Mouse (Mus musculus): ENCODE results near the gene Scube2. TPM values are rescaled to one million over a fixed set of nuclear protein-coding genes. Genes with fewer than 3 reads are reported as not detected.

The Scube2 gene
- total and polyA plus RNA-seq, 3 experiments: 0.27 to 0.67 TPM; not detected in 1

DNA sequence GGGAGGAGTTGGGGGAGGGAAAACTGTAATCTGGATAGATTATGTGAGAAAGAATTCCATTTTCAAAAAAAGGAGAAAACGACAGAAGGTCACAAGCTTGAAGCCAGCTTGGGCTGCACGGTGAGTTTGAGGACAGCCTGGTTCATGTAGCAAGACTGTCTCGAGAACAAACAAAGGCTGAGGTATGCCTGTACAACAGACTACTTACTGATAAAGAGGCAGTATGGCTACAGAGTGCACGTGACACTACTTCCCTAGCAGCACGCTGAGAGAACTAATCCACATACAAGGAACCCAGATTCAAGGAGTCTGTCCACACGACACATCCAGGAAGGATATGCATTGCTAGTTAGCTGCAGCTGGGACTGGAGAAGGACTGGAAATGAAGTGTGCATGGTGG, 6.1 kb downstream of the Scube2 start:
- Histone ChIP-seq H3K4me3 (ENCODE audit: control insufficient read depth in 1 of 2, insufficient read depth in 1 of 2, low read depth in 2 of 2, low read length in 2 of 2) (peak overlapping the region; percentile 45 to 57), H3K27ac (ENCODE audit: control insufficient read depth, low read depth, low read length) (peak overlapping the region; percentile 81), H3K36me3 (ENCODE audit: control insufficient read depth in 1 of 2, insufficient read depth in 2 of 2, low read length in 2 of 2) (peaks cover 0 to 19% of the 10 kb centered on the region in 2 experiments; a peak in 2 of 4 replicates), H3K79me2 (ENCODE audit: control insufficient read depth, insufficient read depth, low read length, poor library complexity) (no peaks in the 10 kb centered on the region), H3K4me1 (ENCODE audit: control insufficient read depth in 1 of 2, insufficient read depth in 2 of 2, low read length in 2 of 2) (peaks cover 12 to 33% of the 10 kb centered on the region in 2 experiments), H3K27me3 (ENCODE audit: control insufficient read depth in 1 of 2, insufficient read depth in 2 of 2, low read length in 2 of 2) (peaks cover under 1 to 1% of the 10 kb centered on the region in 2 experiments; a peak in 2 of 4 replicates), H3K9me3 (replicated peaks; ENCODE audit: insufficient read depth, low read length) (no peaks in the 10 kb centered on the region), H3K9ac (ENCODE audit: control insufficient read depth, low read depth, low read length, poor library complexity, severe bottlenecking) (peak overlapping the region; percentile 65)
- peak; percentile 74 for DNase-seq (ENCODE audit: low read depth, low spot score)
- TF ChIP-seq TAL1 (IDR thresholded peaks at IDR 0.05; ENCODE audit: low read length) (no peak), UBTF (IDR thresholded peaks at IDR 0.05; ENCODE audit: borderline replicate concordance, insufficient read depth, low read depth, low read length) (no peak), MYB (IDR thresholded peaks at IDR 0.05; ENCODE audit: low read depth, low read length) (no peak), E2F4 (IDR thresholded peaks at IDR 0.05; ENCODE audit: borderline replicate concordance, low read depth, low read length) (no peak), POLR2AphosphoS2 (IDR thresholded peaks at IDR 0.05; ENCODE audit: low read length) (no peak), KAT2A (conservative IDR thresholded peaks at IDR 0.05; ENCODE audit: low read depth, low read length) (no peak; the same call in 1 of the 2 replicates), MAZ (IDR thresholded peaks at IDR 0.05; ENCODE audit: low read depth, low read length) (no peak), RCOR1 (IDR thresholded peaks at IDR 0.05; ENCODE audit: low read depth, low read length) (0 out of 2 replicates have a peak, but pooled peaks have one; percentile 34), EP300 (IDR thresholded peaks at IDR 0.05; ENCODE audit: low read depth in 1 of 2, low read length in 2 of 2) (peak; percentile 19 to 41; a peak in 1 of 4 replicates), NELFE (IDR thresholded peaks at IDR 0.05; ENCODE audit: low read depth, low read length) (no peak), ETS1 (IDR thresholded peaks at IDR 0.05; ENCODE audit: low read depth, low read length) (0 out of 2 replicates have a peak, but pooled peaks have one; percentile 16), RAD21 (IDR thresholded peaks at IDR 0.05; ENCODE audit: low read depth, low read length) (no peak), ZC3H11A (IDR thresholded peaks at IDR 0.05; ENCODE audit: low read depth, low read length) (no peak), ZKSCAN1 (IDR thresholded peaks at IDR 0.05; ENCODE audit: low read depth, low read length) (0 out of 2 replicates have a peak, but pooled peaks have one; percentile 4), ZNF384 (IDR thresholded peaks at IDR 0.05; ENCODE audit: low read depth, low read length) (no peak), MYC (IDR thresholded peaks at IDR 0.05; ENCODE audit: low read depth, low read length) (peak; percentile 87), TCF12 (IDR thresholded peaks at IDR 0.05; ENCODE audit: low read depth, low read length) (no peak), JUND (IDR thresholded peaks at IDR 0.05; ENCODE audit: low read depth, low read length) (0 out of 2 replicates have a peak, but pooled peaks have one; percentile 28), GATA1 (IDR thresholded peaks at IDR 0.05; ENCODE audit: low read depth, low read length) (peak; percentile 55; the same call in 1 of the 2 replicates), MAFK (IDR thresholded peaks at IDR 0.05; ENCODE audit: borderline replicate concordance, low read depth, low read length) (no peak), BHLHE40 (IDR thresholded peaks at IDR 0.05; ENCODE audit: borderline replicate concordance, low read depth, low read length) (peak; percentile 97), MAX (IDR thresholded peaks at IDR 0.05; ENCODE audit: low read length) (peak; percentile 93), TBP (IDR thresholded peaks at IDR 0.05; ENCODE audit: low read depth, low read length) (no peak), USF2 (IDR thresholded peaks at IDR 0.05; ENCODE audit: borderline replicate concordance in 1 of 2, insufficient read depth in 1 of 2, low read depth in 1 of 2, low read length in 2 of 2) (peak in 1 of 2 experiments; percentile 68; a peak in 3 of 4 replicates), NRF1 (IDR thresholded peaks at IDR 0.05; ENCODE audit: insufficient read depth, low read depth, low read length, poor library complexity, severe bottlenecking) (no peak), CTCF (IDR thresholded peaks at IDR 0.05 in 2 of 3, conservative IDR thresholded peaks at IDR 0.05 in 1 of 3; ENCODE audit: control insufficient read depth in 1 of 3, insufficient read depth in 1 of 3, low read depth in 2 of 3, low read length in 3 of 3, poor library complexity in 1 of 3, severe bottlenecking in 1 of 3) (no peak), POLR2AphosphoS5 (IDR thresholded peaks at IDR 0.05; ENCODE audit: borderline replicate concordance, low read depth, low read length) (no peak), USF1 (IDR thresholded peaks at IDR 0.05; ENCODE audit: low read depth, low read length) (peak; percentile 94), MXI1 (IDR thresholded peaks at IDR 0.05; ENCODE audit: low read depth, low read length) (peak; percentile 81), SIN3A (IDR thresholded peaks at IDR 0.05; ENCODE audit: low read length) (peak; percentile 51)
